Mouse (Mus musculus): ENCODE measurements around the gene Afm. TPM values are rescaled to one million over a fixed set of nuclear protein-coding genes. Genes with fewer than 3 reads are reported as not detected.

Afm gene
- total and polyA plus RNA-seq, 2 experiments from 2014 or later, result not detected

DNA sequence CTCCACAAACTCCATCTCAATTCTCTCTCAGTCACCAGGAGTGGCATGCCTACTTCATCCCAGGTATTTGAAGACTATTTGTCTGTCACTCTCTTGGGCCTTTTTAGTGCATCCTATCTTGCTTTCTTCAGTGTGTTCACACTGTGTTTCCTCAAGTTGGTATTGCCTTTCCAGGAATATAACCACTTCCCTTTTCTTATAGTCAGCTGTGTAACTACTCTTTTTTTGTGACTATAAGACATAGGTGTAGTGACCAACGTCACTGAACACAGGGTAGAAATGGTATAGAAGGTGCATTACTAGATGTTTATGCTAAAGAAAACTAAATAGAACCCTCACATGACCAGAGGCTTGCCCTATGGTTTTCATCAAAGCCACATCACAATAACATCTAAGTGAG, 39.8 kb upstream of the Afm start:
- Histone ChIP-seq H3K9me3 (ENCODE audit: low read length) (no peaks in the 10 kb centered on the region), H3K9ac (replicated peaks; ENCODE audit: low read length, poor library complexity, severe bottlenecking) (no peak overlapping the region), H3K4me1 (ENCODE audit: insufficient read depth, low read length) (no peaks in the 10 kb centered on the region), H3K27ac (ENCODE audit: low read depth, low read length) (no peak overlapping the region), H3K4me3 (ENCODE audit: low read depth, low read length) (no peak overlapping the region), H3K36me3 (ENCODE audit: insufficient read depth, low read length) (no peaks in the 10 kb centered on the region), H3K4me2 (ENCODE audit: low read depth, low read length, poor library complexity, severe bottlenecking) (no peak overlapping the region), H3K27me3 (ENCODE audit: insufficient read depth, low read length) (no peaks in the 10 kb centered on the region)
- ATAC-seq (ENCODE audit: low FRiP score), result no peak
- 86% methylated on average over 1 of the region's 1 CpGs for WGBS
- no peak for DNase-seq (ENCODE audit: low spot score)
- TF ChIP-seq CTCF (IDR thresholded peaks at IDR 0.05), result no peak

GRCm38 (mm10) chr5:90485597-90485996, 33.1 kb upstream of the Afm start:
- ATAC-seq (ENCODE audit: low FRiP score) (no peak), DNase-seq (ENCODE audit: low spot score) (no peak)
- H3K4me2 ChIP-seq (ENCODE audit: low read depth, low read length, poor library complexity, severe bottlenecking), result no peak overlapping the region
- no peak overlapping the region for H3K9ac ChIP-seq (replicated peaks; ENCODE audit: low read length, poor library complexity, severe bottlenecking)
- no peak overlapping the region for H3K27ac ChIP-seq (ENCODE audit: low read depth, low read length)
- TF ChIP-seq CTCF (IDR thresholded peaks at IDR 0.05), result no peak
- H3K36me3 ChIP-seq (ENCODE audit: insufficient read depth, low read length), result no peaks in the 10 kb centered on the region
- H3K4me3 ChIP-seq (ENCODE audit: low read depth, low read length), result no peak overlapping the region
- 90% methylated on average over 7 of the region's 7 CpGs for WGBS
- H3K27me3 ChIP-seq (ENCODE audit: insufficient read depth, low read length), result no peaks in the 10 kb centered on the region
- no peaks in the 10 kb centered on the region for H3K4me1 ChIP-seq (ENCODE audit: insufficient read depth, low read length)
- no peaks in the 10 kb centered on the region for H3K9me3 ChIP-seq (ENCODE audit: low read length)

GRCm38 (mm10) chr5:90488323-90488722, 30.4 kb upstream of the Afm start:
- no peak for DNase-seq (ENCODE audit: low spot score)
- Histone ChIP-seq H3K27me3 (ENCODE audit: insufficient read depth, low read length) (no peaks in the 10 kb centered on the region), H3K4me1 (ENCODE audit: insufficient read depth, low read length) (no peaks in the 10 kb centered on the region), H3K36me3 (ENCODE audit: insufficient read depth, low read length) (no peaks in the 10 kb centered on the region), H3K4me2 (ENCODE audit: low read depth, low read length, poor library complexity, severe bottlenecking) (no peak overlapping the region), H3K9ac (replicated peaks; ENCODE audit: low read length, poor library complexity, severe bottlenecking) (no peak overlapping the region), H3K4me3 (ENCODE audit: low read depth, low read length) (no peak overlapping the region), H3K9me3 (ENCODE audit: low read length) (no peaks in the 10 kb centered on the region), H3K27ac (ENCODE audit: low read depth, low read length) (no peak overlapping the region)
- no peak for ATAC-seq (ENCODE audit: low FRiP score)
- no peak for TF ChIP-seq CTCF (IDR thresholded peaks at IDR 0.05)
- 92% methylated on average over 7 of the region's 7 CpGs for WGBS

DNA sequence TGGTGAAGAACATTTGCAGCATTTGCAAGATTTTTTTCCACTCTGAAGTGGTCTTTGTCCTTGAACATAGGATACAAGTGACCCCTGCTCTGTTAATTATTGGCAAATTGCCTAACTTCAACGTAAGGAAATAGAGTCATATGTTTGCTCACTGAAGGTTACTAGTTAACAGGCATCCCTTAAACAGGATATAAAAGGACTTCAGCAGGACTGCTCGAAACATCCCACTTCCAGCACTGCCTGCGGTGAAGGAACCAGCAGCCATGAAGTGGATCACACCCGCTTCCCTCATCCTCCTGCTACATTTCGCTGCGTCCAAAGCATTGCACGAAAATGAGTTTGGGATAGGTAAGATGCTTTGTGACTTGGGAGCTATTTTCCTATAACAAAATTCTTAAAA, 28.2 kb upstream of the Afm start, which contains the start of gene Afp:
Gene Afp (plus strand): TSS at position 220 of the 400 bp plus-strand sequence.
- H3K4me2 ChIP-seq (ENCODE audit: low read depth, low read length, poor library complexity, severe bottlenecking), result no peak within 1 kb of the TSS
- H3K27ac ChIP-seq (ENCODE audit: low read depth, low read length), result no peak within 1 kb of the TSS
- no peak for ATAC-seq (ENCODE audit: low FRiP score)
- 90% methylated on average over 7 of the region's 7 CpGs for WGBS
- no peak for TF ChIP-seq CTCF (IDR thresholded peaks at IDR 0.05)
- H3K27me3 ChIP-seq (ENCODE audit: insufficient read depth, low read length), result no peaks in the 10 kb centered on the region
- no peaks in the 10 kb centered on the region for H3K9me3 ChIP-seq (ENCODE audit: low read length)
- no peaks in the 10 kb centered on the region for H3K36me3 ChIP-seq (ENCODE audit: insufficient read depth, low read length)
- H3K9ac ChIP-seq (replicated peaks; ENCODE audit: low read length, poor library complexity, severe bottlenecking), result no peak within 1 kb of the TSS
- no peak for DNase-seq (ENCODE audit: low spot score)
- no peaks in the 10 kb centered on the region for H3K4me1 ChIP-seq (ENCODE audit: insufficient read depth, low read length)
- no peak within 1 kb of the TSS for H3K4me3 ChIP-seq (ENCODE audit: low read depth, low read length)

GRCm38 (mm10) chr5:90492440-90492839, 26.3 kb upstream of the Afm start:
- Histone ChIP-seq H3K9ac (replicated peaks; ENCODE audit: low read length, poor library complexity, severe bottlenecking) (no peak overlapping the region), H3K27me3 (ENCODE audit: insufficient read depth, low read length) (no peaks in the 10 kb centered on the region), H3K4me1 (ENCODE audit: insufficient read depth, low read length) (no peaks in the 10 kb centered on the region), H3K9me3 (ENCODE audit: low read length) (no peaks in the 10 kb centered on the region), H3K4me3 (ENCODE audit: low read depth, low read length) (no peak overlapping the region), H3K27ac (ENCODE audit: low read depth, low read length) (no peak overlapping the region), H3K36me3 (ENCODE audit: insufficient read depth, low read length) (no peaks in the 10 kb centered on the region), H3K4me2 (ENCODE audit: low read depth, low read length, poor library complexity, severe bottlenecking) (no peak overlapping the region; the same call in 1 of the 2 replicates)
- no peak for ATAC-seq (ENCODE audit: low FRiP score)
- no peak for DNase-seq (ENCODE audit: low spot score)
- 68% methylated on average over 9 of the region's 9 CpGs for WGBS
- TF ChIP-seq CTCF (IDR thresholded peaks at IDR 0.05), result no peak

GRCm38 (mm10) chr5:90494308-90494707, 24.4 kb upstream of the Afm start:
- H3K4me3 ChIP-seq (ENCODE audit: low read depth, low read length), result no peak overlapping the region
- 90% methylated on average over 4 of the region's 4 CpGs for WGBS
- no peaks in the 10 kb centered on the region for H3K27me3 ChIP-seq (ENCODE audit: insufficient read depth, low read length)
- no peak overlapping the region for H3K27ac ChIP-seq (ENCODE audit: low read depth, low read length)
- no peaks in the 10 kb centered on the region for H3K4me1 ChIP-seq (ENCODE audit: insufficient read depth, low read length)
- TF ChIP-seq CTCF (IDR thresholded peaks at IDR 0.05), result no peak
- H3K4me2 ChIP-seq (ENCODE audit: low read depth, low read length, poor library complexity, severe bottlenecking), result no peak overlapping the region
- H3K9me3 ChIP-seq (ENCODE audit: low read length), result no peaks in the 10 kb centered on the region
- H3K9ac ChIP-seq (replicated peaks; ENCODE audit: low read length, poor library complexity, severe bottlenecking), result no peak overlapping the region
- no peak for ATAC-seq (ENCODE audit: low FRiP score)
- no peak for DNase-seq (ENCODE audit: low spot score)
- H3K36me3 ChIP-seq (ENCODE audit: insufficient read depth, low read length), result no peaks in the 10 kb centered on the region
